8 mouse cellular contexts compared by ENCODE assay signal in the genomic region with DNA sequence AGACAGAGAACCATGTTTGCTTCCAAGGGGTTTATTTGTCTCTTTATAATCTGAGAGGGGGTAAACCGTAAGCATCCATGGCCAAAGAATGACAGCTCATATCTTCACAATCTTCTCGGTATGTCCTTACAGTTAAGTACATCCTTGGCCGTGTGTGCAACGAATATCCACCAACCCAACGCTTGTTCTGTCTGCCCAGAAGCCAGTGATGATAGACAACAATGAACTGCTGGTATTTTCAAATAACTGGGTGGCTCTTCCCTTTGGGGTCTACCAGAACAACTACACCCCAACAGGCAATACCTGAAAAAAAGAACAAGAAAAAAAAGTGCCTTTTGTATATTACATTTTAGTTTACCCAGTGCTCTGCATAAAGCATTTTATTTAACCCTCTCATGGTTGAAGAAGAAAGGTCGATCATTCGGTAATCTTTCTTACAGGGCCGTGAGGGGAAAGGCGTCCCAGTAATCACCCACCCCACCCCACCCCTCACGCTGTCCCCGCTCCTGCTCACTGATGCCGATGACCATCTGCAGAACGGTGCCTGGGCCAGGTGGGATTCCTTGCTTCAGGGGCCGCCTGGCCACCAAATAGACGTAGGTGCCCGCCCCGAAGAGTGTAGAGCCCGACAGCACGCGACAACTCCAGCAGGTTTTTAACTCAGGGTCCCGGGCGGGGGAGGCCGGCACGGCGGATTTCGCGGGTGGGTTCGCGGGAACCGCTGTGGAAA. TPM values are rescaled to one million over a fixed set of nuclear protein-coding genes. Genes with fewer than 3 reads are reported as not detected.
DNase-seq lines count a peak whose midpoint lies in the region; ATAC-seq lines count a peak whose summit lies in the region.

No protein-coding gene starts in this region.

- no peak for DNase-seq in lung, postnatal 25 days (ENCODE audit: low spot score)
- peak; percentile 8 for DNase-seq in c-Kit-negative CD71-positive TER-119-positive erythroid progenitor cells, embryonic 14.5 days (ENCODE audit: low read depth, low spot score)
- DNase-seq in yolk sac, embryonic 10.5 days (ENCODE audit: low spot score): peak; percentile 4
- no peak for DNase-seq in right cerebral cortex, postnatal 36 days (ENCODE audit: low spot score in 2 of 2)
- no peak for DNase-seq in urinary bladder, adult 2 months (ENCODE audit: low spot score)

- H3K27ac ChIP-seq in lung, embryonic 15.5 days: no peak overlapping the region
- peak overlapping the region; percentile 53; the same call in 1 of the 2 replicates for H3K27ac ChIP-seq in forebrain, embryonic 15.5 days (replicated peaks)
- no peak overlapping the region for H3K27ac ChIP-seq in liver, embryonic 15.5 days (replicated peaks)

- peak; percentile 88 for ATAC-seq in lung, embryonic 15.5 days (ENCODE audit: borderline replicate concordance, extremely low read depth, low FRiP score, low TSS enrichment)
- peak; percentile 93 for ATAC-seq in forebrain, embryonic 15.5 days (replicated peaks)
- ATAC-seq in liver, embryonic 15.5 days (ENCODE audit: insufficient read depth): peak; percentile 81

- no peaks in the 10 kb centered on the region; the same call in 1 of the 2 replicates for H3K4me1 ChIP-seq in lung, embryonic 15.5 days
- H3K4me1 ChIP-seq in forebrain, embryonic 15.5 days: 0 out of 2 replicates have a peak, but pooled peaks cover 7% of the 10 kb centered on the region
- H3K4me1 ChIP-seq in liver, embryonic 15.5 days (replicated peaks): peaks cover 13% of the 10 kb centered on the region; the same call in 1 of the 2 replicates

- peak overlapping the region; percentile 90 for H3K4me3 ChIP-seq in lung, embryonic 15.5 days
- H3K4me3 ChIP-seq in forebrain, embryonic 15.5 days: peak overlapping the region; percentile 63
- H3K4me3 ChIP-seq in liver, embryonic 15.5 days (replicated peaks): peak overlapping the region; percentile 90

- peaks cover 15% of the 10 kb centered on the region for H3K36me3 ChIP-seq in lung, embryonic 15.5 days
- peaks cover 19% of the 10 kb centered on the region for H3K36me3 ChIP-seq in forebrain, embryonic 15.5 days
- H3K36me3 ChIP-seq in liver, embryonic 15.5 days (replicated peaks): 0 out of 2 replicates have a peak, but pooled peaks cover 3% of the 10 kb centered on the region

- H3K9me3 ChIP-seq in lung, embryonic 15.5 days: no peaks in the 10 kb centered on the region
- H3K9me3 ChIP-seq in forebrain, embryonic 15.5 days: no peaks in the 10 kb centered on the region
- no peaks in the 10 kb centered on the region for H3K9me3 ChIP-seq in liver, embryonic 15.5 days (replicated peaks)

- WGBS in lung, embryonic 15.5 days: 4% methylated on average over 30 of the region's 30 CpGs
- whole genome bisulfite sequencing in forebrain, embryonic 15.5 days: 7% methylated on average over 30 of the region's 30 CpGs
- 4% methylated on average over 30 of the region's 30 CpGs for WGBS in liver, embryonic 15.5 days (ENCODE audit: insufficient replicate concordance)

- H3K4me2 ChIP-seq in lung, embryonic 15.5 days: peak overlapping the region; percentile 57
- peak overlapping the region; percentile 55 for H3K4me2 ChIP-seq in forebrain, embryonic 15.5 days (replicated peaks)
- H3K4me2 ChIP-seq in liver, embryonic 15.5 days: peak overlapping the region; percentile 62

- no peaks in the 10 kb centered on the region for H3K27me3 ChIP-seq in lung, embryonic 15.5 days
- no peaks in the 10 kb centered on the region for H3K27me3 ChIP-seq in forebrain, embryonic 15.5 days
- no peaks in the 10 kb centered on the region for H3K27me3 ChIP-seq in liver, embryonic 15.5 days

- peak overlapping the region; percentile 81 for H3K9ac ChIP-seq in lung, embryonic 15.5 days
- H3K9ac ChIP-seq in forebrain, embryonic 15.5 days (replicated peaks): peak overlapping the region; percentile 81
- H3K9ac ChIP-seq in liver, embryonic 15.5 days: peak overlapping the region; percentile 80

RNA-seq across cellular contexts. Expression of gene Dmac1, which starts 0.5 kb away (rescaled TPM):
- 126 TPM in 2 replicates for polyA plus RNA-seq in lung, embryonic 15.5 days (2015; fragmentation: Nextera tagmentation; extraction: Ambion mirVana)
- 105 and 106 TPM in 2 replicates for polyA plus RNA-seq in forebrain, embryonic 15.5 days (2015; fragmentation: Nextera tagmentation; extraction: Ambion mirVana)
- 47.1 and 50.5 TPM in 2 replicates for polyA plus RNA-seq in liver, embryonic 15.5 days (2015; fragmentation: Nextera tagmentation; extraction: Ambion mirVana)
- polyA plus RNA-seq in urinary bladder, adult 2 months (2012; rRNA removed): 42.0 and 52.1 TPM in 2 replicates

Comparison
In these comparisons a context has a peak if more than half of its experiments do, and no peak if none do; other contexts are left out.
1. DNase-seq: peak in c-Kit-negative CD71-positive TER-119-positive erythroid progenitor cells, embryonic 14.5 days (single experiment) and yolk sac, embryonic 10.5 days (single experiment); none in lung, postnatal 25 days (single experiment), right cerebral cortex, postnatal 36 days (0 of 2) and urinary bladder, adult 2 months (single experiment).
2. Peak in every context shown above with its lines, with median percentiles within 50 percentile points of each other: ATAC-seq, H3K4me2 ChIP-seq, H3K4me3 ChIP-seq and H3K9ac ChIP-seq.